Mouse (Mus musculus) 3134 (cell line): ENCODE results near the gene Vmn1r189.
"Not testable (repeated sequence)": the region's sequence is repeated elsewhere in the genome, so short reads cannot be mapped to it uniquely, and the experiment has no call there.

Source experiments
- DNase-seq: peaks from one replicate; pipeline ENCODE4 v3.0.0-alpha.2; 2011; ENCODE audit warnings: low spot score; ENCODE audit not compliant: insufficient read length; ENCODE audit errors: extremely low read depth

The Vmn1r189 gene

DNA sequence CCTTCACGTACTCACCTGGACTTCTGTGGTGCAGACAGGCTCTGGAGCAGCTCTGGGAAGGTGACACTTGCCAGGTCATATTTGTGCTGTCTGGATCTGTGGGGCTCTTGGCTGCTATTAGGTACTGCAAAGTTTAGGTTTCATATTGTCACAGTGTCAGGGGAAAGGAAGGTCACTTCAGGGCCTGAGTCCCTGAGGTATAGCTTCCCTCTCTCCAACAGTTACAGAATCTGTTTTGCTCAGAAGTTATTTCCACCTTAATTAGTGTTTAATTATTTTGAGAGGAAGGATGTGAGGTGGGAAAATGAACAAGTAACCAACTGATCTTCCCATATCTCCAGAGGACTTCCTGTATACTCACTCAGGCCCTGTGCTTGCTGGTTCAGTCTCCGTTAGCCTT lies at the start of gene Vmn1r189:
Gene Vmn1r189 (minus strand): TSS at position 101 of the 400 bp plus-strand sequence.
- DNase-seq: not testable (repeated sequence)

DNA sequence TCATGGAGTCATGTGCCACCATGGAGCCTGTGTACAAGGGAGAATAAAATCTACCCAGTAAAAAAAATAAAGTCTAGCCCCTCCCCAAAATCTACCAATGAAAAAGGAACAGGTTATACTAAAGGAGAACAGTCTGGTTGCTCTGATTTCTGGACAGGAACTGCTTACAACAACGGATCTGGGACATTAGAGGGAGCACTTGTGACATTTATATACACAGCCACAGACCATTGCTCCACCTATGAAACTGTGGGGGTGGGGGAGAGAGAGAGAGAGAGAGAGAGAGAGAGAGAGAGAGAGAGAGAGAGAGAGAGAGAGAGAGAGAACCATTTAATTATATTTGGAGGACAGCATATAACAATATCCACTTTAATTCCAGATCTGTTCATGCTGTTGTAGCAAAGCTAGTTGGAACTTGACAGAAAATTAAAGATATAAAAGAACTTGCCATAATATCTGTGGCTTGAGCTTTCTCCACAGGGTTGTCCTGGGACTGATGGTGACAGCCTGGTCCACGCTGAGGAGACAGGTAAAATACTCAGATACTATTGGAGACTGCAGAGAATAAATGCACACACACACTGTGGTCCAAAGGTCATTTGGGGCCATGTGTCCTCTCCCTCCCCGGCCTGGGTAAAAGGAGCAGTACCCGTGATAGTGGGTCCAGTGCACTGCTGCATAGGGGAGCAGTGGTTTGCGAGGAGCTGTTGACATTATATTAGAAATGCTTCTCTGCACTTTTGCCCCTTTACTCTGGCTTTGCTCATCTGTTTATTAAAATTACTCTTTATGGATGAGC lies 31.1 kb upstream of the Vmn1r189 start:
- DNase-seq: not testable (repeated sequence)

DNA sequence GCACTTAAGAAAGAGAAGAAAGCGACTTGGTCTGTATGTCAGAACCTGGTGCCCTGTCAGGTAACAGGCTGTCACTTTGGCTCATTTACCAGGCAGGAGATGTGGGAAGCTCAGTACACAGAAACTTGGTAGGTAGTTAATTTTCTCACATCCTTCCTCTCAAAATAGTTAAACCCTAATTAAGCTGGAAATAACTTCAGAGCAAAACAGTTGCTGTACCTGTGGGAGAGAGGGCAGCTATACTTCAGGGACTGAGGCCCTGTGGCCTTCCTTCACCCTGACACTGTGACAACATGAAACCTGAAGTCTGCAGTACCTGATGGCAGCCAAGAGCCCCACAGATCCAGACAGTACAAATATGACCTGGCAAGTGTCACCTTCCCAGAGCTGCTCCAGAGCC lies 21.5 kb downstream of the Vmn1r189 start, which contains the start of gene Vmn1r188:
Gene Vmn1r188 (plus strand): TSS at position 301 of the 400 bp plus-strand sequence.
- DNase-seq: not testable (repeated sequence)

DNA sequence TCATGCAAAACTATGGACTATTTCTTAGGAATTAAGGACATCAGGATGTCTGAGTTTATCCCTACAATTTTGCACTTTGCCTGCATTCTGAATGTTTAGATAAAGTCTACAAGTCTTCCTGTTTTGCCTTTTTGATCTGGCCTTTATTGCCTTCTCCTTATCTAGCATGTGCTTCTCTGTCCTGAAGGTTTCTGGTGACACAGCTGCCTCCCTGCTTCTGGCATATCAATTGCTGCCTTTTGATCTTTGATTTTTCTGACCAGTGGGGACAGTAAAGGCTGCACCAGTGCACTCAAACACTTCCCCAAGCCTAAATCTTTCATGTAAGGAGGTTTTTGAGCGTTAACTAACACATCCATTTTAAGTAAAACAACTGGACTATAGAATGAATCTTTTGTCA lies 42.2 kb downstream of the Vmn1r189 start:
- DNase-seq: no peak

DNA sequence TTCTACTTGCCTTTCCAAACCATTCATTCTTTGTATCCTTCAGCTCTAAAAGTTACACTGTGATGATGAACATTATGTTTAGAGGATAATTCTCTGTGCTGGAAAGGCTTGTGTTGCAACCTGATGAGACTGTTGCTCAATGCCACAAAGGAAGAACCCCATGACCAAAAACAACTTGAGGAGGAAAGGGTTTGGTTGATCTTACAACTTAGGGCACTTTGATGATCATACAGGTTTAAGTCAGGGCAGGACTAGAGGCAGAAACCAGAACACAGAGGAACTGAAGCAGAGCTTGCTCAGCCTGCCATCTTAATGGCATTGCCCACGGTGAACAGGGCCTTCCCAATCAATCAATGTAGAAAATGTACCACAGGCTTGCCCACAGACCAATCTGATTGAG lies 44.2 kb downstream of the Vmn1r189 start:
- DNase-seq: no peak

DNA sequence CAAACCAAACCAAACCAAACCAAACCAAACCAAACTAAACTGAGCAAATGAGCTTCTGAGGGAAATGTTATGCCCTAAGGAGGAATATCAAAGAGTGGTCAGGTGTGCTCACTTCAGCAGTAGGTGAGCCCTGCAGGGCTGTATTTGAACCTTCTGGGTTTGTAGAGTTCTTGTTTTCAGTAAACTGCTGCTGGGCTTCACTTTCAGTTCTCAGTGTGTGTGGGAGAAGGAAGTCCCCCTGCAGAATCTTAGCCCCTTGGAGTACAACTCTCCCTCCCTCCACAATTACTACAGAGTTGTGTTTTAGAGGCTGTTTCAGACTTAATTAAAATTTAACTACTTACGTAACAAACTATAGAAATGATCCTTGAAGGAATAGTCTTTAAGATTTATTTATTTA lies 51.9 kb downstream of the Vmn1r189 start:
- no peak for DNase-seq

DNA sequence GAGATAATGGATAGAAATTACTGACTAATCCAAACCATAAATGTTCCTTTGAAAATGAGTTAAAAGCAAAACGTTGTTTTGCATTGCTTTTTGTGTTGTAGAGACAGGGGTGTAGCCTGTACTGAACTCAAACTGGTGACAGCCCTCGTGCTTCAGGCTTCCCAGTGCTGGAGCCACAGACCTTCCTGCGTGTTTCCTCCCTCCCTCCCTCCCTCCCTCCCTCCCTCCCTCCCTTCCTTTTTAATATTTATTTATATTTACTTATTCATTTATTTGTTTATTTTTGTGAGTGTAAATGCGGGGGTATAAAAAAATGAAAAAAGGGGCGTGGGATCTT lies 54.1 kb downstream of the Vmn1r189 start:
- DNase-seq: no peak

DNA sequence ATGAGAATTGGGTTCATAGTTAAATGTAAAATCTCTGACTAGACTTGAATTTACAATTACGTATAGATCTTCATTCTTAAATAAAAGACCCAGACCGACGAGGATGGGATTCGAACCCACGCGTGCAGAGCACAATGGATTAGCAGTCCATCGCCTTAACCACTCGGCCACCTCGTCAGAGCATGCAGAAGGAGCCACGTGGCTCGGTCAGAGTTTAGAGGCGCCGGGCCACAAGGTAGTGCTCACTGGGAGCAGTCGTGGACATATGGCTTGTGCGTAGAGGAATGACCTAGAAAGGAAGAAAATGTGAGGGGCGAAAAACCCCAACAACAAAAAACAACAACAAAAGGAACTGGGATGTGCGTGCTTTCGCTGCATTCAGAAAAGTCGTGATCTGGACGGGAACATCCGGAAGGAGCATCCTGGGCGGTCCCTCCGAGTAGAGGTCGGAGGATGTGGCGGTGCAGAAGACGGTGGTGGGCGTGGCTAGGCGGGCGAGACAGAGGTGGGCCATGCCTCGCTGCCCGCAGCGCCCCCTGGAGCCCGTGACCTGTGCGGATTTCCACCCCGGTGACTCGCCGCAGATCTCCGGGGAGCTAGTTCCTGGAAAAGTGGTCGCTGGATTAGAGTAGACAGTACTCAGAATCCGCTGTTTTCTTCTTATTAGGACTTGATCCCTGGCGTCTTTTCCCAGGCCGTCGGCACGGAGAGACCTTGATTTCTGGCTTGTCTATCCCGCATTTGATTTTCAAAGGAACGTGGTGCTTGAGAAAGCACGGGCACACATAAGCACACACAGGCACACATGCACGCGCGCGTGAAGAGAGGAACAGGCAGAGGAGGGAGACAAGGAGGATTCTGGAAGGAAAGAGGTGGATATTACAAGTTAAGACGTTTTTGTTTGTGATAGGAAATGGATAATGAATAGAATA lies 54.8 kb downstream of the Vmn1r189 start:
- peak; percentile 94 for DNase-seq
